Comparison of ENCODE assay signal across 10 mouse cellular contexts in the genomic region with DNA sequence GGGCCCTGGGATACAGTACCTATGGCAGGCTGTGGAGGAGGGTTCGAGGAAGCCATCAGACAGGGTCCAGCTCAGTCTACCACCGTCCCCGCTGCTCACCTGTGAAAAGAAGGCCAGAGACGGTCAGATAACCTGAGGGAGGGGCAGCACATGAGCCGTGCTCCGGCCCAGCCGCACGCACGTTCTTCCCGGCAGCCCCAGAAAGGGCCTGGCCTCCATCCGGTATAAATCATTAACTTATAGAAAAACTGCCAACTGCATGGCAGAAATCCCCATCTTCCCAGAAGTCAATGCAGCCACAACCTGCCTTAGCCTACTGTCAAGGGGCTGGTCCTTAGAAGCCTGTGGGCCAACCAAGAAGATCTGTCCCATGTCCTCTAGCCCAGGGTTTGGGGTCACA. TPM values are rescaled to one million over a fixed set of nuclear protein-coding genes. Genes with fewer than 3 reads are reported as not detected.
DNase-seq lines count a peak whose midpoint lies in the region; ATAC-seq and TF ChIP-seq lines count a peak whose summit lies in the region.
"Had no signal": no experiment of that assay in that cellular context is flagged by ENCODE, and none has a peak within 500 bp of the region (broad histone marks: within the 10 kb centered on the region; RNA-seq: fewer than 3 reads in every experiment).

No protein-coding gene starts in this region.

- WGBS in heart, embryonic 14.5 days: 88% methylated on average over 11 of the region's 11 CpGs
- WGBS in midbrain, postnatal 0 days: 91% methylated on average over 11 of the region's 11 CpGs
- 94% methylated on average over 11 of the region's 11 CpGs for WGBS in midbrain, embryonic 14.5 days

- H3K9ac ChIP-seq in heart, embryonic 14.5 days (ENCODE audit: low read length): peak overlapping the region; percentile 5; the same call in 1 of the 2 replicates
- 0 out of 2 replicates have a peak overlapping the region, but pooled peaks have one; percentile 33 for H3K9ac ChIP-seq in midbrain, postnatal 0 days (replicated peaks; ENCODE audit: low read length, poor library complexity, severe bottlenecking)
- H3K9ac ChIP-seq in midbrain, embryonic 14.5 days (replicated peaks; ENCODE audit: low read length): no peak overlapping the region
- H3K9ac ChIP-seq: embryonic facial prominence, embryonic 12.5 days; midbrain, embryonic 15.5 days had no signal

- no peaks in the 10 kb centered on the region for H3K27me3 ChIP-seq in heart, embryonic 14.5 days (ENCODE audit: control insufficient read depth, insufficient read depth, low read length)
- no peaks in the 10 kb centered on the region for H3K27me3 ChIP-seq in midbrain, postnatal 0 days (ENCODE audit: insufficient read depth, low read length)
- H3K27me3 ChIP-seq in midbrain, embryonic 14.5 days (ENCODE audit: control insufficient read depth, insufficient read depth, low read length): no peaks in the 10 kb centered on the region
- H3K27me3 ChIP-seq: embryonic facial prominence, embryonic 12.5 days; midbrain, embryonic 15.5 days had no signal

- no peak for TF ChIP-seq CTCF in midbrain, postnatal 0 days (IDR thresholded peaks at IDR 0.05)

- DNase-seq in heart, postnatal 25 days (ENCODE audit: low spot score): no peak
- no peak for DNase-seq in midbrain, postnatal 0 days (ENCODE audit: low spot score)
- DNase-seq in midbrain, embryonic 14.5 days: no peak
- peak; percentile 63 to 68 for DNase-seq in kidney, postnatal 36 days
- no peak for DNase-seq in embryo, embryonic 10 days (ENCODE audit: low spot score)
- no peak for DNase-seq in left cerebral cortex, postnatal 36 days (ENCODE audit: low spot score in 2 of 2)
- no peak for DNase-seq in left cerebral cortex, postnatal 10 days (ENCODE audit: extremely low spot score in 1 of 2, low spot score in 2 of 2)

- H3K9me3 ChIP-seq in heart, embryonic 14.5 days (ENCODE audit: control insufficient read depth, low read length): no peaks in the 10 kb centered on the region
- H3K9me3 ChIP-seq in midbrain, postnatal 0 days (ENCODE audit: low read length): no peaks in the 10 kb centered on the region
- no peaks in the 10 kb centered on the region for H3K9me3 ChIP-seq in midbrain, embryonic 14.5 days (ENCODE audit: control insufficient read depth, low read length)
- H3K9me3 ChIP-seq: embryonic facial prominence, embryonic 12.5 days; midbrain, embryonic 15.5 days had no signal

- intact Hi-C loops in heart, postnatal 25 days (cut with DNase I): loop anchor here (5.0 kb wide), 1 partner anchor 35 kb away; no protein-coding TSS in a partner anchor
- intact Hi-C loops in left cerebral cortex, postnatal 36 days (cut with DNase I): no loop called here
- intact Hi-C loops in left cerebral cortex, postnatal 10 days (cut with DNase I): no loop called here

- no peak overlapping the region for H3K4me3 ChIP-seq in heart, embryonic 14.5 days (ENCODE audit: control insufficient read depth in 1 of 2, insufficient read depth in 1 of 2, low read depth in 1 of 2, low read length in 2 of 2)
- no peak overlapping the region for H3K4me3 ChIP-seq in midbrain, postnatal 0 days (ENCODE audit: low read depth, low read length)
- no peak overlapping the region for H3K4me3 ChIP-seq in midbrain, embryonic 14.5 days (replicated peaks; ENCODE audit: low read depth, low read length)
- H3K4me3 ChIP-seq: embryonic facial prominence, embryonic 12.5 days; midbrain, embryonic 15.5 days had no signal

- H3K36me3 ChIP-seq in heart, embryonic 14.5 days (ENCODE audit: control insufficient read depth, insufficient read depth, low read length): peaks cover 14% of the 10 kb centered on the region; the same call in 1 of the 2 replicates
- peaks cover 4% of the 10 kb centered on the region; the same call in 1 of the 2 replicates for H3K36me3 ChIP-seq in midbrain, postnatal 0 days (ENCODE audit: insufficient read depth, low read length)
- peaks cover 27% of the 10 kb centered on the region for H3K36me3 ChIP-seq in midbrain, embryonic 14.5 days (ENCODE audit: control insufficient read depth, insufficient read depth, low read length)

- ATAC-seq in heart, embryonic 14.5 days (ENCODE audit: insufficient number of reproducible peaks, insufficient read depth, low FRiP score, low read depth): no peak
- no peak for ATAC-seq in midbrain, postnatal 0 days (ENCODE audit: low FRiP score)
- no peak for ATAC-seq in midbrain, embryonic 14.5 days (ENCODE audit: low FRiP score, low TSS enrichment)
- ATAC-seq: midbrain, embryonic 15.5 days had no signal

- peak overlapping the region; percentile 63 to 80 for H3K27ac ChIP-seq in heart, embryonic 14.5 days (replicated peaks in 1 of 2; ENCODE audit: control insufficient read depth in 1 of 2, insufficient read depth in 1 of 2, low read depth in 2 of 2, low read length in 2 of 2)
- H3K27ac ChIP-seq in midbrain, postnatal 0 days (ENCODE audit: low read depth, low read length): no peak overlapping the region
- H3K27ac ChIP-seq in midbrain, embryonic 14.5 days (replicated peaks; ENCODE audit: low read depth, low read length): no peak overlapping the region
- H3K27ac ChIP-seq: embryonic facial prominence, embryonic 12.5 days had no signal

- H3K4me2 ChIP-seq in heart, embryonic 14.5 days (ENCODE audit: low read length): no peak overlapping the region
- H3K4me2 ChIP-seq in midbrain, postnatal 0 days (ENCODE audit: low read depth, low read length, poor library complexity, severe bottlenecking): no peak overlapping the region
- no peak overlapping the region for H3K4me2 ChIP-seq in midbrain, embryonic 14.5 days (ENCODE audit: low read length)
- H3K4me2 ChIP-seq: embryonic facial prominence, embryonic 12.5 days; midbrain, embryonic 15.5 days had no signal

- H3K4me1 ChIP-seq in heart, embryonic 14.5 days (ENCODE audit: control insufficient read depth in 2 of 2, insufficient read depth in 2 of 2, low read length in 2 of 2): peaks cover 26 to 39% of the 10 kb centered on the region in 2 experiments
- H3K4me1 ChIP-seq in midbrain, postnatal 0 days (ENCODE audit: insufficient read depth, low read length): no peaks in the 10 kb centered on the region; the same call in 1 of the 2 replicates
- H3K4me1 ChIP-seq in midbrain, embryonic 14.5 days (ENCODE audit: control insufficient read depth, insufficient read depth, low read length): no peaks in the 10 kb centered on the region

RNA-seq across cellular contexts. Expression of a gene that starts 48.9 kb away (rescaled TPM):
- polyA plus RNA-seq in heart, embryonic 14.5 days (2014; fragmentation: Nextera tagmentation; extraction: Ambion mirVana): 14.2 and 15.9 TPM in 2 replicates
- total RNA-seq in heart, postnatal 25 days (2021): 10 to 100 TPM; 62.4 to 63.9 TPM
- 68.7 and 81.1 TPM in 2 replicates for total RNA-seq in midbrain, postnatal 0 days (2014; rRNA removed)
- 20.7 and 23.1 TPM in 2 replicates for polyA plus RNA-seq in midbrain, postnatal 0 days (2015; fragmentation: Nextera tagmentation; extraction: Ambion mirVana)
- 18.7 and 24.6 TPM in 2 replicates for polyA plus RNA-seq in midbrain, embryonic 14.5 days (2014; fragmentation: Nextera tagmentation; extraction: Ambion mirVana)
- 10 to 100 TPM; 61.0 to 63.4 TPM for total RNA-seq in left cerebral cortex, postnatal 36 days (2021)
- 10 to 100 TPM; 47.9 to 51.6 TPM for total RNA-seq in left cerebral cortex, postnatal 10 days (2021)

Comparison
In these comparisons a context has a peak if more than half of its experiments do, and no peak if none do; other contexts are left out.
1. H3K27ac ChIP-seq: peak in heart, embryonic 14.5 days (2 of 2); none in midbrain, postnatal 0 days (single experiment) and midbrain, embryonic 14.5 days (single experiment).
2. DNase-seq: peak in kidney, postnatal 36 days (2 of 2); none in heart, postnatal 25 days (single experiment), midbrain, postnatal 0 days (single experiment), midbrain, embryonic 14.5 days (single experiment), embryo, embryonic 10 days (single experiment), left cerebral cortex, postnatal 36 days (0 of 2) and left cerebral cortex, postnatal 10 days (0 of 2).